Mouse (Mus musculus) brain, embryonic 14.5 days (tissue): Measurements from ENCODE around the gene Jazf1.
A peak's percentile ranks its signal among the peaks of the same experiment; 100 is the strongest.

Source experiments
- CTCF ChIP-seq: fragments of 200-500 bp; IDR thresholded peaks from 2 replicates; pipeline ENCODE4 v1.5.1; 2012; ENCODE audit warnings: inconsistent platforms, mild to moderate bottlenecking, moderate library complexity, borderline replicate concordance; ENCODE audit not compliant: insufficient read depth, insufficient read length; ENCODE audit errors: extremely low read depth
- POLR2A ChIP-seq: fragments of 200-500 bp; IDR thresholded peaks from 2 replicates; pipeline ENCODE4 v1.6.1; 2012; ENCODE audit warnings: mild to moderate bottlenecking, inconsistent platforms, borderline replicate concordance; ENCODE audit not compliant: poor library complexity, insufficient read depth, insufficient read length, severe bottlenecking; ENCODE audit errors: extremely low read depth

DNA sequence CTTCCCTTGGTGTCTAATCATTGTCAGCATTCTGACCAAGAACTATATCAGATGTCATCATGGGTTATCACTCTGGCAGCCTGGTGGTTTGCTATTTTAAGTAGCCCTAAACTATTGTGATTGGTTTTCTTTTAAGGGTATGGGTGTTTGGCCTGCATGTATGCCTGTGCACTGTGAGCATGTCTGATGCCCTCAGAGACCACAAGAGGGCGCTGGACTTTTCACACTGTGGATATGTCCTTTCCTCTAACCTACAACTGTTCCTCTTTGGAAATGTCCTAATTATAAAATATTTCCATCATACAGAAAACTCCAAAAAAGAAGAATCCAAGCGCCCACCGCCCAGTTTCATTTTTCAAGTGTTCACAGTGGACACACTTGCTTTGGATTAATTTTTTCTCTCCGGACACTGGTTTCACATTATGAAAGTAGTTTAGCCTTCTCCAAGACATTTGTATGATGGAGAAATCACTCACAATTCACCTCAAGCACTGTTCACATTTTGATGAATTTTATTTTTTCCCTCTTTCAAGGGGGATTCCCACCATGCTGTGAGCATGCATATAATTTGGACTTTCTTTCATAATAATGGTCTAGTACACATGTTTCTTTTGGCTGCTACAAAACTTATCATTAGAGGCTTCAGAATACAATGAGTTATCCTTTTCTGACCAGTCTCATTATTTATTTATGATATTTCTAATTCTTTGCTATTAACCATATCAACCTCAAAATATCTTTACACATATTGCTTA lies 35.5 kb downstream of the Jazf1 start:
- TF ChIP-seq CTCF (peak; percentile 51; the same call in 1 of the 2 replicates), POLR2A (no peak)
